Mouse (Mus musculus): ENCODE measurements around the gene Dnajc16. TPM values are rescaled to one million over a fixed set of nuclear protein-coding genes. Genes with fewer than 3 reads are reported as not detected.

Dnajc16 gene
- polyA plus RNA-seq, 1 experiment from 2014 or later: 4.2 TPM

GRCm38 (mm10) chr4:141816776-141817655 lies 26.3 kb upstream of the Dnajc16 start:
- H3K27me3 ChIP-seq (ENCODE audit: insufficient read depth, low read length): no peaks in the 10 kb centered on the region
- DNase-seq (no peak), ATAC-seq (ENCODE audit: insufficient read depth) (no peak)
- no peak overlapping the region for H3K27ac ChIP-seq (ENCODE audit: low read depth)
- H3K9ac ChIP-seq: no peak overlapping the region
- no peak for TF ChIP-seq CTCF (IDR thresholded peaks at IDR 0.05; ENCODE audit: low read depth)
- H3K36me3 ChIP-seq (ENCODE audit: insufficient read depth): peaks cover 32% of the 10 kb centered on the region
- H3K9me3 ChIP-seq (ENCODE audit: low read depth, low read length): no peaks in the 10 kb centered on the region
- H3K4me3 ChIP-seq (ENCODE audit: low read depth, low read length): no peak overlapping the region
- 71% methylated on average over 14 of the region's 14 CpGs for WGBS
- no peaks in the 10 kb centered on the region for H3K4me1 ChIP-seq (ENCODE audit: insufficient read depth)
- no peak overlapping the region for H3K4me2 ChIP-seq

GRCm38 (mm10) chr4:141816267-141816666 lies 25.5 kb upstream of the Dnajc16 start:
- no peak for DNase-seq
- WGBS: 84% methylated on average over 7 of the region's 7 CpGs
- Histone ChIP-seq H3K4me3 (ENCODE audit: low read depth, low read length) (no peak overlapping the region), H3K36me3 (ENCODE audit: insufficient read depth) (peaks cover 40% of the 10 kb centered on the region), H3K9ac (no peak overlapping the region), H3K27ac (ENCODE audit: low read depth) (no peak overlapping the region), H3K9me3 (ENCODE audit: low read depth, low read length) (no peaks in the 10 kb centered on the region), H3K27me3 (ENCODE audit: insufficient read depth, low read length) (no peaks in the 10 kb centered on the region), H3K4me1 (ENCODE audit: insufficient read depth) (no peaks in the 10 kb centered on the region), H3K4me2 (no peak overlapping the region)
- ATAC-seq (ENCODE audit: insufficient read depth): no peak
- no peak for TF ChIP-seq CTCF (IDR thresholded peaks at IDR 0.05; ENCODE audit: low read depth)

- WGBS: 96% methylated on average over 7 of the region's 7 CpGs
Measured at GRCm38 (mm10) chr4:141811375-141811774, 20.6 kb upstream of the Dnajc16 start.

GRCm38 (mm10) chr4:141810975-141811374 lies 20.2 kb upstream of the Dnajc16 start:
- H3K36me3 ChIP-seq (ENCODE audit: insufficient read depth): peaks cover 87% of the 10 kb centered on the region
- 88% methylated on average over 2 of the region's 2 CpGs for WGBS

More at GRCm38 (mm10) chr4:141811375-141811774, 20.6 kb upstream of the Dnajc16 start:
- no peaks in the 10 kb centered on the region for H3K27me3 ChIP-seq (ENCODE audit: insufficient read depth, low read length)
- no peak overlapping the region for H3K4me2 ChIP-seq
- H3K4me3 ChIP-seq (ENCODE audit: low read depth, low read length): no peak overlapping the region
- no peaks in the 10 kb centered on the region for H3K4me1 ChIP-seq (ENCODE audit: insufficient read depth)
- H3K9me3 ChIP-seq (ENCODE audit: low read depth, low read length): no peaks in the 10 kb centered on the region
- no peak overlapping the region for H3K27ac ChIP-seq (ENCODE audit: low read depth)
- ATAC-seq (ENCODE audit: insufficient read depth): no peak
- peaks cover 83% of the 10 kb centered on the region for H3K36me3 ChIP-seq (ENCODE audit: insufficient read depth)
- TF ChIP-seq CTCF (IDR thresholded peaks at IDR 0.05; ENCODE audit: low read depth): no peak
- no peak overlapping the region for H3K9ac ChIP-seq
- DNase-seq: peak; percentile 42

GRCm38 (mm10) chr4:141809850-141810464 lies 19.2 kb upstream of the Dnajc16 start:
- DNase-seq (peak; percentile 75), ATAC-seq (ENCODE audit: insufficient read depth) (no peak; the same call in 1 of the 2 replicates)
- no peaks in the 10 kb centered on the region for H3K27me3 ChIP-seq (ENCODE audit: insufficient read depth, low read length)
- no peak overlapping the region for H3K9ac ChIP-seq
- H3K4me1 ChIP-seq (ENCODE audit: insufficient read depth): no peaks in the 10 kb centered on the region
- H3K4me2 ChIP-seq: no peak overlapping the region
- WGBS: 77% methylated on average over 8 of the region's 8 CpGs
- peaks cover 89% of the 10 kb centered on the region for H3K36me3 ChIP-seq (ENCODE audit: insufficient read depth)
- H3K27ac ChIP-seq (ENCODE audit: low read depth): no peak overlapping the region
- no peaks in the 10 kb centered on the region for H3K9me3 ChIP-seq (ENCODE audit: low read depth, low read length)
- H3K4me3 ChIP-seq (ENCODE audit: low read depth, low read length): no peak overlapping the region
- TF ChIP-seq CTCF (IDR thresholded peaks at IDR 0.05; ENCODE audit: low read depth): peak; percentile 71

More at GRCm38 (mm10) chr4:141810975-141811374, 20.2 kb upstream of the Dnajc16 start:
- ATAC-seq (ENCODE audit: insufficient read depth) (no peak), DNase-seq (no peak)
- no peak for TF ChIP-seq CTCF (IDR thresholded peaks at IDR 0.05; ENCODE audit: low read depth)
- no peaks in the 10 kb centered on the region for H3K27me3 ChIP-seq (ENCODE audit: insufficient read depth, low read length)
- no peak overlapping the region for H3K9ac ChIP-seq
- H3K9me3 ChIP-seq (ENCODE audit: low read depth, low read length): no peaks in the 10 kb centered on the region
- no peaks in the 10 kb centered on the region for H3K4me1 ChIP-seq (ENCODE audit: insufficient read depth)
- no peak overlapping the region for H3K4me3 ChIP-seq (ENCODE audit: low read depth, low read length)
- no peak overlapping the region for H3K27ac ChIP-seq (ENCODE audit: low read depth)
- no peak overlapping the region for H3K4me2 ChIP-seq

GRCm38 (mm10) chr4:141805886-141806285 lies 15.2 kb upstream of the Dnajc16 start:
- 94% methylated on average over 8 of the region's 8 CpGs for WGBS
- Histone ChIP-seq H3K9me3 (ENCODE audit: low read depth, low read length) (no peaks in the 10 kb centered on the region), H3K36me3 (ENCODE audit: insufficient read depth) (peaks cover 60% of the 10 kb centered on the region), H3K9ac (no peak overlapping the region), H3K4me3 (ENCODE audit: low read depth, low read length) (no peak overlapping the region), H3K27me3 (ENCODE audit: insufficient read depth, low read length) (no peaks in the 10 kb centered on the region), H3K4me2 (no peak overlapping the region), H3K27ac (ENCODE audit: low read depth) (no peak overlapping the region), H3K4me1 (ENCODE audit: insufficient read depth) (no peaks in the 10 kb centered on the region)
- DNase-seq: no peak
- no peak for TF ChIP-seq CTCF (IDR thresholded peaks at IDR 0.05; ENCODE audit: low read depth)
- ATAC-seq (ENCODE audit: insufficient read depth): no peak

- Histone ChIP-seq H3K4me2 (no peak overlapping the region), H3K36me3 (ENCODE audit: insufficient read depth) (peaks cover 44% of the 10 kb centered on the region), H3K27ac (ENCODE audit: low read depth) (no peak overlapping the region), H3K4me1 (ENCODE audit: insufficient read depth) (no peaks in the 10 kb centered on the region), H3K9me3 (ENCODE audit: low read depth, low read length) (no peaks in the 10 kb centered on the region), H3K9ac (no peak overlapping the region), H3K4me3 (ENCODE audit: low read depth, low read length) (no peak overlapping the region), H3K27me3 (ENCODE audit: insufficient read depth, low read length) (no peaks in the 10 kb centered on the region)
- TF ChIP-seq CTCF (IDR thresholded peaks at IDR 0.05; ENCODE audit: low read depth): no peak
- DNase-seq (no peak), ATAC-seq (ENCODE audit: insufficient read depth) (no peak)
- 90% methylated on average over 4 of the region's 4 CpGs for WGBS
Measured at GRCm38 (mm10) chr4:141804105-141804504, 13.4 kb upstream of the Dnajc16 start.
